Mouse (Mus musculus) lung, adult 2 months (tissue): ENCODE measurements around the gene Extl2.

Experiments used
- CTCF ChIP-seq: fragments of 200-500 bp; IDR thresholded peaks from 2 replicates; pipeline ENCODE4 v1.5.1; 2011; ENCODE audit warnings: mild to moderate bottlenecking, low read length, control low read depth; ENCODE audit not compliant: insufficient read depth
- POLR2A ChIP-seq: fragments of 200-500 bp; IDR thresholded peaks from 2 replicates; pipeline ENCODE4 v1.6.1; 2011; ENCODE audit warnings: low read depth, mild to moderate bottlenecking, control low read depth, low read length, borderline replicate concordance; ENCODE audit errors: extremely low read depth

DNA sequence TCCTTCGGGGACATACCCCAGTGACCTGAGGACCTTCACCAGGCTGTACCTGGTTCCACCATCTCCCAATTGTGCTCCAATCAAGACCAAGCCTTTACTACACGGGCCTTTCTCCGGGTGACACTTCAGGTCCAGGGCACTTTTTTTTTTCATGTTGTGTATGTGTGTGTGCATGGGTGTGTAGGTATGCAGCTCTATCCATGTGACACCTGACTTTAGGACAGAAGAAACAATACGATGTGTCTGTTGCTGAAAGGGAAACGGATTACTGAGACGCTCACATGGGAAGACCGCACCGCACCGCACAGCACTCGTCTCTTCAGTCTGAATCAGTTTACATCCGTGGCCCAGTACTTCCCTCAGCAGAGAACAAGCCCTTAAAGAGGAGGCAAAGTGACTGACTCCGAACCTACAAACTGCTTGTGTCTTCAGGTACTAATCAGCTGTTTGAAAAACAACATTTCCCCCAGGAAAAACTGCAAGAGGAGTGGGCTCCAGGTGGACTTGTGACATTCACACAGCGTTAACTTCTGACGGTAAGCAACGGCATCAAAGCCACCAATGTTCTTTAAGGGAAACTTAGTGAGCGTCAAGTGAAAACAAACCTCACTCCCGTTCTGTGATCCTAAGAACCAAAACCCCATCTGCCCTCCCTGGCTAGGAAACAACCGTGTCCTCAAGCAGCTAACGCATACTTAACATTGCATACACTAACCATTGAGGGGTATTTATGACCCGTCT is 36.0 kb upstream of the Extl2 start:
- TF ChIP-seq POLR2A (no peak), CTCF (no peak)
